ENCODE assay signal across 8 mouse cellular contexts in the genomic region with DNA sequence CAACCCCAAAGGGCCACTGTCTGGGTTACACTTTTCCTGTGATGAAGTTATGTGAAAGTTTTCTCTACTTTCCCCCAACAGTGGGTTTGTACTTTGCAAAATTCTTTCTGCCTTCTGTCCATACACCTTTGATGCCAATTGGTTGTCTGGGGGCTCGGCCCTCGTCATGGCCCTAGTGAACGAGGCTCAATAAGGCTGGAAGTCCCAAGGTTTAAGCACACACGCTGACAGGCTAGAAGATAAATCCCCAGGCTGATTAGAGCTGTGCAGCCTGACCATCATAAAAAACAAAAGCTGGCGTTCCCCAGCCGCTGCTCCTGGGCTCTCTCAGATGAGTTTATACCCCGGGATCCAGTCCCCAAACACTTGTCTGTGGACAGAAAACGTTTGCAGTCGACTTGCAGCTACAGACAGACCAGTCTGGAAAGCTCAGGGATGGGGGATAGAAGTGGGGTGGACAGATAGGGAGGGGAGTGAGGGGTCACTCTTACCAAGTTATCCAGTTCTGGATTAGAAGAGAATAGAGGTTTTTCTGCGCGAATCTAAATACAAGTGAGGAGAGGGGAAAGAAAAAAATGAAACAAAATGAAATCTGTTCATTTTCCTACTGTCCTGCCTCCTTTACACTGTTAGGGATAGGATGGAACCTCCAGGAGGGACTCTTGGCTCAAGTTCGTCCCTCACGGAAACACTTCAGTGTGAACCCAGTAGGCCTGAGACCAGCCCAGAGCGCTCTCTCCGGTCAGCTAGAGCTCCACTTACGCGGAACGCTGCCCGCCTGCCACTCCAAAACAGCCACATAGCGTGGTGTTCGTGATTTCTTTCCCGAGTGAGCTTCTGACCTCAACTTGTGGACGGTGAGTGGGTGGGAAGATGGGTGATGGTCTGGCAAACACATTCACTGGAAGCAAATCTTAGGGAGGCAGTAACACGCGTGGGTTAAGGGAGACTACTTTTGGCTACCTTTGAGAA. TPM values are rescaled to one million over a fixed set of nuclear protein-coding genes. Genes with fewer than 3 reads are reported as not detected.
DNase-seq lines count a peak whose midpoint lies in the region; ATAC-seq and TF ChIP-seq lines count a peak whose summit lies in the region.

No protein-coding gene starts in this region.

- no peak for TF ChIP-seq CTCF in cerebellum, adult 2 months (IDR thresholded peaks at IDR 0.05; ENCODE audit: borderline replicate concordance, insufficient read depth, low read depth, low read length)
- no peak for TF ChIP-seq CTCF in midbrain, postnatal 0 days (IDR thresholded peaks at IDR 0.05)

- H3K27me3 ChIP-seq in cerebellum, adult 2 months (ENCODE audit: control insufficient read depth, insufficient read depth, low read length), result no peaks in the 10 kb centered on the region
- H3K27me3 ChIP-seq in midbrain, postnatal 0 days (ENCODE audit: insufficient read depth, low read length), result peaks cover 3% of the 10 kb centered on the region; the same call in 1 of the 2 replicates

- peak overlapping the region; percentile 99 for H3K27ac ChIP-seq in cerebellum, adult 2 months (ENCODE audit: insufficient read depth, low read length)
- 0 out of 2 replicates have a peak overlapping the region, but pooled peaks have one; percentile 32 for H3K27ac ChIP-seq in midbrain, postnatal 0 days (ENCODE audit: low read depth, low read length)

- no peak for ATAC-seq in midbrain, postnatal 0 days (ENCODE audit: low FRiP score)

- H3K9me3 ChIP-seq in midbrain, postnatal 0 days (ENCODE audit: low read length), result no peaks in the 10 kb centered on the region

- peak overlapping the region; percentile 74 for H3K4me3 ChIP-seq in cerebellum, adult 2 months (replicated peaks; ENCODE audit: insufficient read depth, low read depth, low read length)
- H3K4me3 ChIP-seq in midbrain, postnatal 0 days (ENCODE audit: low read depth, low read length), result peak overlapping the region; percentile 68

- no peak for TF ChIP-seq POLR2A in cerebellum, adult 2 months (IDR thresholded peaks at IDR 0.05; ENCODE audit: borderline replicate concordance, insufficient read depth, low read length)

- whole genome bisulfite sequencing in cerebellum, adult 2 months, result 6% methylated on average over 25 of the region's 25 CpGs
- 33% methylated on average over 25 of the region's 25 CpGs for WGBS in midbrain, postnatal 0 days

- H3K9ac ChIP-seq in midbrain, postnatal 0 days (replicated peaks; ENCODE audit: low read length, poor library complexity, severe bottlenecking), result peak overlapping the region; percentile 34; the same call in 1 of the 2 replicates

- peaks cover 12% of the 10 kb centered on the region for H3K4me1 ChIP-seq in cerebellum, adult 2 months (ENCODE audit: control insufficient read depth, insufficient read depth, low read length)
- no peaks in the 10 kb centered on the region for H3K4me1 ChIP-seq in midbrain, postnatal 0 days (ENCODE audit: insufficient read depth, low read length)

- peak overlapping the region; percentile 98 for H3K4me2 ChIP-seq in midbrain, postnatal 0 days (ENCODE audit: low read depth, low read length, poor library complexity, severe bottlenecking)

- H3K36me3 ChIP-seq in midbrain, postnatal 0 days (ENCODE audit: insufficient read depth, low read length), result no peaks in the 10 kb centered on the region

- DNase-seq in adrenal gland, adult (ENCODE audit: inconsistent age in 2 of 2, low spot score in 1 of 2), result peak; percentile 64 to 90
- no peak for DNase-seq in adrenal gland, postnatal 4 days (ENCODE audit: low spot score in 2 of 2)
- peak; percentile 75 to 80 for DNase-seq in cerebellum, adult 2 months
- peak; percentile 44 for DNase-seq in heart, adult 8-10 months (ENCODE audit: low spot score)
- DNase-seq in kidney, postnatal 14 days, result peak; percentile 27
- no peak for DNase-seq in midbrain, postnatal 0 days (ENCODE audit: low spot score)
- DNase-seq in layer of hippocampus, postnatal 10 days (ENCODE audit: low spot score in 2 of 2), result no peak
- DNase-seq in frontal cortex, postnatal 25 days (ENCODE audit: low spot score in 2 of 2), result no peak

RNA-seq across cellular contexts. Expression of gene Meis1, which starts 5.4 kb away (rescaled TPM):
- 10 to 100 TPM; 69.6 to 73.3 TPM for total RNA-seq in adrenal gland, postnatal 4 days (2021)
- 45.9 and 46.3 TPM in 2 replicates for polyA plus RNA-seq in cerebellum, adult 2 months (2012; rRNA removed)
- 10 to 100 TPM; 27.9 to 32.8 (median 30.9) TPM for total RNA-seq in heart, adult 8-10 months (2022)
- total RNA-seq in midbrain, postnatal 0 days (2014; rRNA removed), result 28.6 and 40.1 TPM in 2 replicates
- 16.1 and 18.8 TPM in 2 replicates for polyA plus RNA-seq in midbrain, postnatal 0 days (2015; fragmentation: Nextera tagmentation; extraction: Ambion mirVana)
- total RNA-seq in layer of hippocampus, postnatal 10 days (2021), result 1 to 10 TPM; 1.8 to 2.2 TPM

Comparison
In these comparisons a context has a peak if more than half of its experiments do, and no peak if none do; other contexts are left out.
1. DNase-seq: peak in adrenal gland, adult (2 of 2), cerebellum, adult 2 months (2 of 2), heart, adult 8-10 months (single experiment) and kidney, postnatal 14 days (single experiment); none in adrenal gland, postnatal 4 days (0 of 2), midbrain, postnatal 0 days (single experiment), layer of hippocampus, postnatal 10 days (0 of 2) and frontal cortex, postnatal 25 days (0 of 2).